Mouse (Mus musculus) CH12.LX (cell line): ENCODE results near the gene Gba2. TPM values are rescaled to one million over a fixed set of nuclear protein-coding genes. Genes with fewer than 3 reads are reported as not detected.

Experiments
- DNase-seq: peaks from one replicate; pipeline ENCODE4 v3.0.0-alpha.2; 2013; ENCODE audit errors: extremely low read depth
- H3K27ac ChIP-seq: 2 replicates; pipeline ENCODE4 v1.5.1; 2012; ENCODE audit warnings: low read depth, mild to moderate bottlenecking, control low read depth, moderate library complexity; ENCODE audit not compliant: insufficient read depth
- H3K27me3 ChIP-seq: replicated peaks from 2 replicates; pipeline ENCODE3; 2012; ENCODE audit warnings: inconsistent platforms
- H3K36me3 ChIP-seq, 2 experiments: replicated peaks in 1 of 2; 2 replicates each; pipeline versions ENCODE3 to v1.6.1; 2012; ENCODE audit warnings: inconsistent platforms in 1 of 2, low read length in 1 of 2, mild to moderate bottlenecking in 1 of 2, mixed read lengths in 1 of 2, moderate library complexity in 1 of 2; ENCODE audit not compliant: control insufficient read depth in 1 of 2, insufficient read depth in 1 of 2
- H3K4me1 ChIP-seq, 2 experiments: 2 replicates each; pipeline ENCODE4 v1.6.1; 2012; ENCODE audit warnings: inconsistent platforms in 1 of 2, moderate library complexity in 1 of 2; ENCODE audit not compliant: insufficient read depth in 2 of 2, control insufficient read depth in 1 of 2
- H3K4me2 ChIP-seq: 2 replicates; pipeline ENCODE4 v1.6.1; 2012; ENCODE audit warnings: low read depth, mild to moderate bottlenecking, control low read depth; ENCODE audit not compliant: poor library complexity, insufficient read depth, severe bottlenecking
- H3K4me3 ChIP-seq, 3 experiments: fragments of 150-350 bp in 1 of 3; sonication (generic) in 1 of 3; replicated peaks in 1 of 3; 2 replicates each; pipeline versions ENCODE3 to v1.5.1; 2011 to 2012; ENCODE audit warnings: low read depth in 2 of 3, low read length in 2 of 3, mild to moderate bottlenecking in 2 of 3, moderate library complexity in 2 of 3, control low read depth in 1 of 3, improper control_type of control experiment in 1 of 3, inconsistent platforms in 1 of 3, mixed read lengths in 1 of 3; ENCODE audit not compliant: poor library complexity in 1 of 3
- H3K79me2 ChIP-seq: replicated peaks from 2 replicates; pipeline ENCODE4 v1.6.1; 2012; ENCODE audit warnings: mild to moderate bottlenecking, moderate library complexity; ENCODE audit not compliant: control insufficient read depth, poor library complexity, insufficient read depth, severe bottlenecking; ENCODE audit errors: extremely low read depth
- H3K9ac ChIP-seq: 2 replicates; pipeline ENCODE4 v1.6.1; 2012; ENCODE audit warnings: low read depth, mild to moderate bottlenecking, control low read depth, moderate library complexity; ENCODE audit not compliant: insufficient read depth
- H3K9me3 ChIP-seq: replicated peaks from 2 replicates; pipeline ENCODE3; 2012; ENCODE audit warnings: low read length, inconsistent platforms, mixed read lengths
- BHLHE40 ChIP-seq: IDR thresholded peaks from 2 replicates; pipeline ENCODE4 v1.6.1; 2011; ENCODE audit warnings: mild to moderate bottlenecking, low read depth, low read length, improper control_type of control experiment
- CHD2 ChIP-seq: IDR thresholded peaks from 2 replicates; pipeline ENCODE4 v1.6.1; 2011; ENCODE audit warnings: low read length, improper control_type of control experiment
- E2F4 ChIP-seq: IDR thresholded peaks from 2 replicates; pipeline ENCODE4 v1.6.1; 2011; ENCODE audit warnings: low read depth, low read length, improper control_type of control experiment; ENCODE audit not compliant: insufficient replicate concordance
- MAX ChIP-seq: IDR thresholded peaks from 2 replicates; pipeline ENCODE4 v1.6.1; 2011; ENCODE audit warnings: low read length, improper control_type of control experiment
- NELFE ChIP-seq: IDR thresholded peaks from 2 replicates; pipeline ENCODE4 v1.6.1; 2011; ENCODE audit warnings: low read depth, low read length, improper control_type of control experiment
- PAX5 ChIP-seq: IDR thresholded peaks from 2 replicates; pipeline ENCODE4 v1.6.1; 2012; ENCODE audit warnings: low read length, inconsistent platforms, mixed read lengths
- POLR2AphosphoS2 ChIP-seq: IDR thresholded peaks from 2 replicates; pipeline ENCODE4 v1.6.1; 2011; ENCODE audit warnings: low read depth, low read length, improper control_type of control experiment
- RAD21 ChIP-seq: IDR thresholded peaks from 2 replicates; pipeline ENCODE4 v1.6.1; 2011; ENCODE audit warnings: low read depth, mild to moderate bottlenecking, low read length, improper control_type of control experiment, moderate library complexity
- SIN3A ChIP-seq: IDR thresholded peaks from 2 replicates; pipeline ENCODE4 v1.6.1; 2012; ENCODE audit warnings: low read length, improper control_type of control experiment, inconsistent platforms
- UBTF ChIP-seq: IDR thresholded peaks from 2 replicates; pipeline ENCODE4 v1.6.1; 2012; ENCODE audit warnings: low read depth, mild to moderate bottlenecking, inconsistent platforms, low read length, improper control_type of control experiment, moderate library complexity
- dilution Hi-C: fragments of 300-500 bp; cut with MboI; formaldehyde crosslinking; loops from 2 replicates; pipeline ENCODE4 v1.14.3; 2020; ENCODE audit warnings: low sequenced_read_pairs; ENCODE audit not compliant: extremely low pct_unique_long_range_greater_than_20kb, extremely low pct_ligation_motif_present
- in situ Hi-C: fragments of 300-500 bp; cut with MboI; formaldehyde crosslinking; loops from 3 replicates; pipeline ENCODE4 v1.14.3; 2019; ENCODE audit warnings: low sequenced_read_pairs, low pct_ligation_motif_present, low pct_unique_long_range_greater_than_20kb, mixed read lengths
- polyA plus RNA-seq: library from polyadenylated mRNA; unstranded; fragments of >175 nt; gene quantifications from 2 replicates; pipeline ENCODE4 v1.2.1, GENCODE M21; 2012; ENCODE audit warnings: low read depth; ENCODE audit not compliant: insufficient read length
- total RNA-seq, 2 experiments: library from RNA; depleted of rRNA; stranded (reverse); fragments of 300-350 nt in 1 of 2; fragments of >200 nt in 1 of 2; gene quantifications; 2 replicates each; pipeline ENCODE4 v1.2.3; 2012 to 2014

Gba2 gene
- total and polyA plus RNA-seq, 3 experiments, result 3.2 to 11.2 (median 4.1) TPM

DNA sequence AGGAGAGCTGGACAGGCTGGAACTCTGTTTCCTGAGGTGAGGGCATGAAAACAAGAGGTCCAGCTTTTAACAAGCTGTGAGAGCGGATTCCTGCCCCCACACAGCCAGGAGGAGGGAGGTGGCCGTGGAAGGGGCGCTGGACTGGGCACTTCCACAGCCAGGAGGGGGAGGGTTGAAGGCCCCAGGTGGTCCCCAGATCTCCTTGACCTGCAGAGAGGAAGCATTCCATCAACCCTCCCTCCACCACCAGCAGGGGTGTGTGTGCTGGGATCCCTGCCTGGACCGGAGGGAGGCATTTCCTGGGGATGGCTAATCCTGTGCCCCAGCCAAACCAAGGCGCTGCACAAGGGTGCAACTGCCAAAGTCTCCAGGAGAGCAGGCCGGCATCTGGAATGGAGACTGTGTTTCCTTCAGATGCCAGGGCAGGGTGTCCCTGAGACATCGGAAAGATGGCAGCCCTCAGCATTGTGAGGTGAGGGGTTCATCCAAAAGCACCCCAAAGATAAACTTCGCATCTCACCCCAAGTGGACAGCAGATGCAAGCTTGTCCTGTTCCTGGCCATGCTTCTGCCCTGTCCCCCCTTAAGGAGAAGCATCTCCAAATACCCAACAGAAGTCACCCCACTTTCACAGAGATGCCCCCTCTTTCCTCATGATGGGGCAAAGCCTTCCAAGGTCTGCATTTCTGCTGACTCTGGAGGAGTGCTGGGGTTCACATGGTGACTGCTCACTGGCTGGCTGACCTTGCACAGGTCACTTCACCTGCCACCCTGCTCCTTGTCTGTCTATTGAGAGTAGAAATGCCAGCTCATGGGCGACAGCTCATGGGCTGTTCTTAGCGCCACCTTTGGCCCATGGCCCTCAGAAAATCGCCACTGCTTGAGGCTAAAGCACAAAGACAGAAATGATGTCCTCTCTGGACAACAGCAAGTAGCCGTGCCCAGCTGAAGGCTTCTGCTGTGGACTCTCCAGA is 6.1 kb upstream of the Gba2 start, which contains the start of gene Msmp:
TSS of gene Msmp (minus strand) at position 51 of the 973 bp plus-strand sequence.
- no peaks in the 10 kb centered on the region for H3K9me3 ChIP-seq
- H3K27ac ChIP-seq, result no peak within 1 kb of the TSS
- H3K4me3 ChIP-seq, result no peak within 1 kb of the TSS
- DNase-seq, result no peak
- TF ChIP-seq NELFE (no peak), CHD2 (no peak), RAD21 (no peak), E2F4 (no peak), POLR2AphosphoS2 (no peak)
- dilution Hi-C loops (no loop called here), in situ Hi-C loops (no loop called here)
- no peak within 1 kb of the TSS for H3K4me2 ChIP-seq
- no peak within 1 kb of the TSS for H3K9ac ChIP-seq
- H3K79me2 ChIP-seq, result no peaks in the 10 kb centered on the region
- H3K27me3 ChIP-seq, result no peaks in the 10 kb centered on the region
- H3K36me3 ChIP-seq, result peaks cover 44 to 76% of the 10 kb centered on the region in 2 experiments
- peaks cover 3 to 19% of the 10 kb centered on the region in 2 experiments for H3K4me1 ChIP-seq

DNA sequence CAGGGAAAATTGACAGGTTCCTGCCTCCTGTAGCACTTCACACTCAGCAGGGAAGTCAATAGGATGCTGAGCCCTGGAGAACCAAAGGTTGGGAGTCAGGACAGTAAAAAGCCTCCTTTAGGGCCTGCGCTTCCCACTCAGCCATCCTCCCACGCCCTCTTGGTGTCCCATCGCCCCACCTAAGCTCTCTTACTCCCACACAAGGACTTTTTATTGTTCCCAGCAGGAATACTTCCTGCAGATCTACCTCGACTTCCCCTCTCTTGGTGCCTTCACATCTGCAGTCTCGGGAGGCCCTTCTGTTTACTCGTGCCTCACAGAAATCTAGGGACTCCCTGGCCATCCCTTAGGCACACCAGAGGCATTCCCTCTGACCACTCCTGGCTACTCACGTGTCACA is 4.7 kb upstream of the Gba2 start:
- Histone ChIP-seq H3K4me3 (no peak overlapping the region), H3K36me3 (peaks cover 44 to 76% of the 10 kb centered on the region in 2 experiments), H3K27me3 (no peaks in the 10 kb centered on the region), H3K4me1 (peaks cover 4 to 23% of the 10 kb centered on the region in 2 experiments), H3K79me2 (peaks cover 3% of the 10 kb centered on the region; the same call in 1 of the 2 replicates), H3K27ac (no peak overlapping the region), H3K9ac (no peak overlapping the region), H3K4me2 (no peak overlapping the region), H3K9me3 (no peaks in the 10 kb centered on the region)
- TF ChIP-seq POLR2AphosphoS2 (no peak), NELFE (no peak), PAX5 (no peak), UBTF (no peak), MAX (no peak), SIN3A (no peak)
- DNase-seq, result no peak
- in situ Hi-C loops (no loop called here), dilution Hi-C loops (no loop called here)

DNA sequence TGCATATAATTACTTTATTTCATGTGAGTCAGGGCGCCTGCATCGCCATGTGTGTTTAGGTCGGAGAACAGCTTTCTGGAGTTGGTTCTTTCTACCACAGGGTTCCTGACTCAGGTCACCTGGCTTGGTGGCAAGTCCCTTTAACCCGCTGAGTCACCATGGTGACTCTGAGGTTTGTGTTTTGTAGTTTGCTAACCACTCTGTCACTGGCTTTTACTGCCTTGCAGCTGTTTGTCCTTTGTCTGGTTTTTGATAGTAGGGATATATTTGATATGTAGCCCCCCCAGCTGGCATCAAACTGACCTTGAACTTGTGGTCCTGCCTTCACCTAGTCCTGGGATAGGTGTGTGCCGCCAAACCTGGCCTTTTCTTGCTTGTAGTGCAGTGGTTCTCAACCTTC is 3.6 kb upstream of the Gba2 start:
- Histone ChIP-seq H3K9me3 (no peaks in the 10 kb centered on the region), H3K79me2 (peaks cover 3% of the 10 kb centered on the region), H3K4me1 (peaks cover 4 to 30% of the 10 kb centered on the region in 2 experiments), H3K9ac (no peak overlapping the region), H3K4me3 (no peak overlapping the region), H3K36me3 (peaks cover 44 to 72% of the 10 kb centered on the region in 2 experiments), H3K27me3 (no peaks in the 10 kb centered on the region), H3K4me2 (no peak overlapping the region), H3K27ac (no peak overlapping the region)
- no peak for DNase-seq
- TF ChIP-seq BHLHE40, result no peak
- in situ Hi-C loops, result no loop called here
- dilution Hi-C loops, result no loop called here
